Mouse (Mus musculus): ENCODE data around the gene Sh3d19.

- no peak for TF ChIP-seq CTCF (IDR thresholded peaks at IDR 0.05; ENCODE audit: low read depth, low read length)
- TF ChIP-seq GATA1 (IDR thresholded peaks at IDR 0.05; ENCODE audit: borderline replicate concordance, low read length) = no peak
- TF ChIP-seq TAL1 (conservative IDR thresholded peaks at IDR 0.05; ENCODE audit: low read depth, low read length) = no peak
- no peak for TF ChIP-seq GATA2 (IDR thresholded peaks at IDR 0.05; ENCODE audit: borderline replicate concordance, low read depth, low read length)
- no peak for TF ChIP-seq POLR2AphosphoS5 (IDR thresholded peaks at IDR 0.05; ENCODE audit: insufficient replicate concordance, low read depth, low read length)
Measured at GRCm38 (mm10) chr3:85965479-85965878, 5.4 kb upstream of the Sh3d19 start.

Data from G1E (cell line).